Mouse (Mus musculus) neural tube, embryonic 12.5 days (tissue): ENCODE data around the gene Camta1. TPM values are rescaled to one million over a fixed set of nuclear protein-coding genes. Genes with fewer than 3 reads are reported as not detected.
A peak's percentile ranks its signal among the peaks of the same experiment; 100 is the strongest.

Source experiments
- ATAC-seq: fragments of 200-750 bp; cut with Nextera tagmentation; 2 replicates; pipeline ENCODE4 v1.8.0; 2017; ENCODE audit warnings: low read depth, mild to moderate bottlenecking, moderate TSS enrichment, moderate library complexity; ENCODE audit not compliant: low FRiP score
- H3K27ac ChIP-seq: fragments of 300-500 bp; sonication (generic); 2 replicates; pipeline ENCODE4 v1.5.1; 2016
- H3K27me3 ChIP-seq: fragments of 300-500 bp; sonication (generic); replicated peaks from 2 replicates; pipeline ENCODE4 v1.6.1; 2016; ENCODE audit warnings: mild to moderate bottlenecking
- H3K36me3 ChIP-seq: fragments of 300-500 bp; sonication (generic); 2 replicates; pipeline ENCODE4 v1.6.1; 2016; ENCODE audit warnings: mild to moderate bottlenecking
- H3K4me1 ChIP-seq: fragments of 300-500 bp; sonication (generic); 2 replicates; pipeline ENCODE4 v1.6.1; 2016
- H3K4me2 ChIP-seq: fragments of 300-500 bp; sonication (generic); replicated peaks from 2 replicates; pipeline ENCODE4 v1.6.1; 2016; ENCODE audit warnings: mild to moderate bottlenecking
- H3K4me3 ChIP-seq: fragments of 300-500 bp; sonication (generic); 2 replicates; pipeline ENCODE4 v1.5.1; 2016
- H3K9ac ChIP-seq: fragments of 300-500 bp; sonication (generic); 2 replicates; pipeline ENCODE4 v1.6.1; 2016; ENCODE audit warnings: mild to moderate bottlenecking
- H3K9me3 ChIP-seq: fragments of 300-500 bp; sonication (generic); 2 replicates; pipeline ENCODE4 v1.6.1; 2016; ENCODE audit warnings: mild to moderate bottlenecking
- WGBS: fragments of 180-500 bp; shearing (Covaris S2); methylation state at CpG from one replicate; pipeline ENCODE4 v1.1.7; 2016; 5-methylcytosine and 5-hydroxymethylcytosine counted together
- polyA plus RNA-seq: library from polyadenylated mRNA; unstranded; fragments of >200 nt; fragmentation: Nextera tagmentation; extraction: Ambion mirVana; gene quantifications from 2 replicates; pipeline ENCODE4 v1.2.1, GENCODE M21; 2016

Camta1 gene
- polyA plus RNA-seq, 1 experiment from 2014 or later = 164 TPM

DNA sequence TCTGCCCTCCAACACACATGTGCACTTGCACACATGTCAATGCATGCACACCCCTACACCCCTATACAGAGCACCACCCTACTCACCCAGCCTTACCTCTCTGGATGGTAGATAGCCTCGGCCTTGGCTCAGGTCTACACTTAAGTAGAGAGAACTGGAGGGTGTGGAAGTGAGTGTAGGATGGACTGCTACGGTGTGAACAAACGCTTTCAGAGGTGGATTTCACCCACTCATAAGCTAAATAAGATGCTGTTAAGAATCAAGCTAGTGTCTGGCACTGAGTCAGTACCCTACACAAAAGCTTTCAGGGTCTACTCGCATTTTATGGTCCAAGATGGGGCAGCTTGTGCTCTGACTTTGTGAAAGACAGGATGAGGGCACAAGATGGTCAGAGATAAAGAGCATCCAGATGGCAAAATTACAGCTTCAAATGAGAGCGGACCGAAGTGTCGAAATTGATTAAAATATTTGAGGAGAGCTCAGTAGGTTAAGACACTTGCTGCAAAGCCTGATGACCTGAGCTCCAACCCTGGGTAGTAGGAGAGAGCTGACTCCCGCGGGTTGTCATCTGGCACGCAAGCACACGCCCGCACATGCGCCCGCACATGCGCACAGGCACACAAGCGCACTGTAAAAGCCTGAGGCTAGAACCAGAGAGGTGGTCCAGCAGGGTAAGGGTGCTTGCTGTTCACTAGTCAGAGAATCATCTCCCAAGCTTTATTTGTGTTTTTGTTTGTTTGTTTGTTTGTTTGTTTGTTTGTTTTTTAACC lies 924.2 kb downstream of the Camta1 start:
- no peak for ATAC-seq
- Histone ChIP-seq H3K4me1 (no peaks in the 10 kb centered on the region; the same call in 1 of the 2 replicates), H3K4me2 (0 out of 2 replicates have a peak overlapping the region, but pooled peaks have one; percentile 16), H3K9me3 (no peaks in the 10 kb centered on the region), H3K4me3 (no peak overlapping the region), H3K27ac (no peak overlapping the region), H3K9ac (no peak overlapping the region), H3K36me3 (no peaks in the 10 kb centered on the region), H3K27me3 (no peaks in the 10 kb centered on the region)
- WGBS = 79% methylated on average over 16 of the region's 16 CpGs

GRCm38 (mm10) chr4:150933503-150933902 lies 928.2 kb downstream of the Camta1 start:
- Histone ChIP-seq H3K4me1 (no peaks in the 10 kb centered on the region), H3K4me3 (no peak overlapping the region), H3K36me3 (no peaks in the 10 kb centered on the region), H3K4me2 (no peak overlapping the region), H3K9me3 (no peaks in the 10 kb centered on the region), H3K27ac (no peak overlapping the region), H3K27me3 (no peaks in the 10 kb centered on the region), H3K9ac (no peak overlapping the region)
- WGBS = 76% methylated on average over 1 of the region's 1 CpGs
- ATAC-seq = no peak

- ATAC-seq = no peak
- no peak overlapping the region for H3K9ac ChIP-seq
- no peaks in the 10 kb centered on the region for H3K9me3 ChIP-seq
- peaks cover 2% of the 10 kb centered on the region; the same call in 1 of the 2 replicates for H3K4me1 ChIP-seq
- H3K36me3 ChIP-seq = no peaks in the 10 kb centered on the region
- H3K27me3 ChIP-seq = no peaks in the 10 kb centered on the region
- no peak overlapping the region for H3K27ac ChIP-seq
- H3K4me3 ChIP-seq = no peak overlapping the region
- WGBS = 78% methylated on average over 10 of the region's 10 CpGs
- H3K4me2 ChIP-seq = no peak overlapping the region
Observed at GRCm38 (mm10) chr4:150927789-150928188, 933.9 kb downstream of the Camta1 start.

DNA sequence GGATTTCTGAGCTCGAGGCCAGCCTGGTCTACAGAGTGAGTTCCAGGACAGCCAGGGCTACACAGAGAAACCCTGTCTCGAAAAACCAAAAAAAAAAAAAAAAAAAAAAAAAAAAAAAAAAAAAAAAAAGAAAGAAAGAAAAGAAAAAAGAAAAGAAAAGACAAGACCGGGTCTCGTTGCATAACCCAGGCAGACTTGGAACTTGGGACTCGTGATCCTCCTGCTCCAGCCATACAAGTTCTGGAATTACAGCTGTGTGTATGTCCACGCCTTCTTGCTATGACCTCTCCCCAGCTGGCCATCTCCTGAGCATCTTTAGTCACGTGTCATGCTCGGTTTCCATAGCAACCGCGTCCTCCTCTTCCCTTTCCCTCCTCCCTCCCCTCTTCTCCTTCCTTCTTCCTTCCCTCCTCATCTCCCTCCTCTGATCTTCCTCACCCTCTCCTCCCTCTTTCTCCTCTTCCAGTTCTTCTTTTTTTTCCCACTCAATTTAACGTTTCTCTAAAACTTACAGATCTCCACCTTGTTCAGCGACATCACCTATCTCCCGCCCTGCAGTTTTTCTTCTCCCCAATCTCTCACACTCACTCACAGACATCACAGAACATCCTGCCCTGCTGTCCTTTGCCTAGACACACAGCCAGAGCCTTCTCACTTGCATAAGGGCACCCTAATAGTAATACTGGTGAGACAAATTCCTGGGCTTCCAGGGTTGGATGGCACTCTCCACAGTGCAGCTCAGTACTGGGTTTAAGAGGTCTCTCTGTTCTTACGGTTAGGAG lies 934.6 kb downstream of the Camta1 start:
- Histone ChIP-seq H3K27me3 (no peaks in the 10 kb centered on the region), H3K4me1 (peaks cover 2% of the 10 kb centered on the region; the same call in 1 of the 2 replicates), H3K9me3 (no peaks in the 10 kb centered on the region), H3K4me2 (no peak overlapping the region), H3K27ac (no peak overlapping the region), H3K9ac (no peak overlapping the region), H3K4me3 (no peak overlapping the region), H3K36me3 (no peaks in the 10 kb centered on the region)
- no peak for ATAC-seq
- 54% methylated on average over 14 of the region's 14 CpGs for WGBS

GRCm38 (mm10) chr4:150925923-150926322 lies 935.8 kb downstream of the Camta1 start:
- H3K4me3 ChIP-seq = no peak overlapping the region
- no peaks in the 10 kb centered on the region for H3K27me3 ChIP-seq
- WGBS = 55% methylated on average over 5 of the region's 5 CpGs
- no peak overlapping the region for H3K27ac ChIP-seq
- H3K9me3 ChIP-seq = no peaks in the 10 kb centered on the region
- H3K4me1 ChIP-seq = peaks cover 2% of the 10 kb centered on the region; the same call in 1 of the 2 replicates
- H3K36me3 ChIP-seq = no peaks in the 10 kb centered on the region
- no peak overlapping the region for H3K4me2 ChIP-seq
- no peak for ATAC-seq
- H3K9ac ChIP-seq = no peak overlapping the region

DNA sequence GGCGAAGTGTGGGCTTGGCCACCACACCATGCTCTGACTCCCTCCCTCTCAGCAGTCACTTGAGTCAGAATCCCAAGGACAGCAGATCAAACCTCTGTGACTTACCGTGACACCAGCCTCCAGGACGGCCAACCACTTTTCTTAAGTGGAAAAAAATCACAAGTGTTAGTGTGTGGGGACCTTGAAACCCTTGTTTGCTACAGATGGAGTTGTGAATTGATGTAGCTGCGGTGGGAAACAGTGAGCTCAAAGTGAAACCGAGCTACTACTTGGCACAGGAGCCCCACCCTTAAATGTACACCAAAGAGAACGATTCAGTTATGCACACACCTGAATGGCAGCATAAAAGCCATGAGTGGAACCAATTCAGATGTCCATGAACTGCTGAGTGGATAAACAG lies 936.7 kb downstream of the Camta1 start:
- no peak overlapping the region for H3K4me3 ChIP-seq
- no peaks in the 10 kb centered on the region for H3K36me3 ChIP-seq
- H3K4me1 ChIP-seq = peaks cover 2% of the 10 kb centered on the region; the same call in 1 of the 2 replicates
- no peaks in the 10 kb centered on the region for H3K9me3 ChIP-seq
- WGBS = 89% methylated on average over 6 of the region's 6 CpGs
- H3K9ac ChIP-seq = no peak overlapping the region
- no peaks in the 10 kb centered on the region for H3K27me3 ChIP-seq
- no peak for ATAC-seq
- no peak overlapping the region for H3K4me2 ChIP-seq
- H3K27ac ChIP-seq = no peak overlapping the region

GRCm38 (mm10) chr4:150924308-150924707 lies 937.4 kb downstream of the Camta1 start:
- ATAC-seq = no peak
- Histone ChIP-seq H3K36me3 (no peaks in the 10 kb centered on the region), H3K4me2 (no peak overlapping the region), H3K9me3 (no peaks in the 10 kb centered on the region), H3K27me3 (no peaks in the 10 kb centered on the region), H3K4me3 (no peak overlapping the region), H3K27ac (no peak overlapping the region), H3K9ac (no peak overlapping the region), H3K4me1 (peaks cover 2% of the 10 kb centered on the region; the same call in 1 of the 2 replicates)
- WGBS = 86% methylated on average over 13 of the region's 13 CpGs

- Histone ChIP-seq H3K4me3 (no peak overlapping the region), H3K4me1 (no peaks in the 10 kb centered on the region), H3K4me2 (no peak overlapping the region), H3K9ac (no peak overlapping the region), H3K36me3 (no peaks in the 10 kb centered on the region), H3K27me3 (no peaks in the 10 kb centered on the region), H3K9me3 (no peaks in the 10 kb centered on the region), H3K27ac (no peak overlapping the region)
- 88% methylated on average over 8 of the region's 8 CpGs for WGBS
- ATAC-seq = no peak
Observed at GRCm38 (mm10) chr4:150921206-150921605, 940.5 kb downstream of the Camta1 start.

- H3K4me2 ChIP-seq = no peak overlapping the region
- no peak overlapping the region for H3K4me3 ChIP-seq
- no peak overlapping the region for H3K27ac ChIP-seq
- no peak overlapping the region for H3K9ac ChIP-seq
- 76% methylated on average over 8 of the region's 8 CpGs for WGBS
- H3K4me1 ChIP-seq = peaks cover 18% of the 10 kb centered on the region
- H3K9me3 ChIP-seq = no peaks in the 10 kb centered on the region
- no peaks in the 10 kb centered on the region for H3K36me3 ChIP-seq
- no peak for ATAC-seq
- no peaks in the 10 kb centered on the region for H3K27me3 ChIP-seq
Observed at GRCm38 (mm10) chr4:150917336-150918027, 944.2 kb downstream of the Camta1 start.

DNA sequence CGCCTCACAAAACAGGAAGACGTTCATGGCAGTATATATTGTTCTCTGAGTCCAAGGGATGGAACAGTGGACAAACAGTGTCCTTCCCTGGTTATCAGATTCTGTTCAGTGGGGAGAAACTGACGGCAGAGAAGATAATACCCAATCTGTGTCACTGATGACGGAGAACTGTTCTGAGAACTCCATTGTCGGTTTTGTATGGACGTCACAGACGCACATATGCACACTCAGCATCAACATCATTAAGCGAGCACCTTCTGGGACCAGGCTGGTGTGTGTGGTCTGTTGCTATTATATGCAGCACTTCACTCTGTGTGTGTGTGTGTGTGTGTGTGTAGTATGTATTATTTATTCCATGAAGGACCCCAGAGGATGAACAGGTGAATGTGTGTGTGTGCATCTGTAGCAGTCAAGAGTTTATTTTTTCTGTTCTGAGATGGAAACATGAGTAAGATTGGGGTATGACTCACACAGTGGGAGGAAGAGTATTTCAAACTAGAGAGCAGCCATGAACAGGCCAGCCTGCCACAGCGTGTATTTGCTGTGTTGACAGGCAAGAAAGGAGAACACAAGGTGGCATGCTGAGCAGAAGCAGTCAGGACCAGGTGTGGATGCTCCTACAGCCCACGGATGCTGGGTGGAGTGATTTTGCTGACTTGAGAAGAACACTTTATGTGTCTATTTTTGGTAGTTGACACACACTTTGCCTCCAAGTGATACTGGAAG lies 946.3 kb downstream of the Camta1 start:
- no peaks in the 10 kb centered on the region for H3K36me3 ChIP-seq
- no peak overlapping the region for H3K27ac ChIP-seq
- peaks cover 18% of the 10 kb centered on the region for H3K4me1 ChIP-seq
- WGBS = 60% methylated on average over 10 of the region's 10 CpGs
- H3K4me3 ChIP-seq = peak overlapping the region; percentile 64
- H3K27me3 ChIP-seq = no peaks in the 10 kb centered on the region
- H3K9me3 ChIP-seq = no peaks in the 10 kb centered on the region
- H3K4me2 ChIP-seq = peak overlapping the region; percentile 67
- H3K9ac ChIP-seq = peak overlapping the region; percentile 79
- no peak for ATAC-seq

GRCm38 (mm10) chr4:150914290-150914733 lies 947.4 kb downstream of the Camta1 start, which contains the start of the genes Park7 and Tnfrsf9:
Gene Park7, minus strand, starts transcription at chr4:150914437.
Gene Tnfrsf9, plus strand, starts transcription at chr4:150914562.
- H3K9me3 ChIP-seq = no peaks in the 10 kb centered on the region
- H3K4me3 ChIP-seq = peak within 1 kb of the TSS; percentile 64
- H3K4me1 ChIP-seq = peaks cover 18% of the 10 kb centered on the region
- H3K27ac ChIP-seq = peak within 1 kb of the TSS; percentile 76
- H3K27me3 ChIP-seq = no peaks in the 10 kb centered on the region
- H3K9ac ChIP-seq = peak within 1 kb of the TSS; percentile 79
- H3K4me2 ChIP-seq = peak within 1 kb of the TSS; percentile 67
- no peaks in the 10 kb centered on the region for H3K36me3 ChIP-seq
- under 1% methylated on average over 48 of the region's 48 CpGs for WGBS
- ATAC-seq = peak; percentile 81
